Mouse (Mus musculus): Measurements from ENCODE around the gene Clec4a4.
"Not testable (repeated sequence)": the region's sequence is repeated elsewhere in the genome, so short reads cannot be mapped to it uniquely, and the experiment has no call there.

Gene Clec4a4

DNA sequence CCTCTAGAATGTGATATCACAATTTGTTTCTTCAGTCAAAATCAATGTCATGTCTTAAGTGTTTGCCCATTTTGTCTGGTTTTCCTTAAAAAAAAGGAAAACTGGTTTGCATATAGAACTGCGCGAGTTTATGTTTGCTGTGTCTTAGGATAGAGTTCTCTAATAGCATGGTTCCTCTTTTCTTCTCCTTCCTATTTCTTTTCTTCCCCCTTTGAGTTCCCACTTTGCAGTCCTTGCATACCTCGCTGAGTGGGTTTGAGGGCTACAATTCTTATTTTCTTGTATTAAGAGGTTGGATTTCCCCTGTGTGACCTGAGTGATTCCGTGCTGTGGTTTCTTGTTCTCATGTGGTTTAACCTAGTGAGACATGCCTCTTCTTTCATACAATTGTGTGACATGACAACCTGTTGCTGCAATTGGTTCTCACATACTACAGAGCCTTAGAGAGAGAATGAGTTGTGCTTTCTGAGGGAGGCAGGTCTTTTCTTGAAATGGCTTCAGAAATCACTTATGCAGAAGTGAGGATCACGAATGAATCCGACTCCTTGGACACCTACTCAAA, at the start of gene Clec4a4:
Gene Clec4a4 (plus strand): TSS at position 492 of the 562 bp plus-strand sequence.
- DNase-seq (ENCODE audit: low spot score), result no peak

DNA sequence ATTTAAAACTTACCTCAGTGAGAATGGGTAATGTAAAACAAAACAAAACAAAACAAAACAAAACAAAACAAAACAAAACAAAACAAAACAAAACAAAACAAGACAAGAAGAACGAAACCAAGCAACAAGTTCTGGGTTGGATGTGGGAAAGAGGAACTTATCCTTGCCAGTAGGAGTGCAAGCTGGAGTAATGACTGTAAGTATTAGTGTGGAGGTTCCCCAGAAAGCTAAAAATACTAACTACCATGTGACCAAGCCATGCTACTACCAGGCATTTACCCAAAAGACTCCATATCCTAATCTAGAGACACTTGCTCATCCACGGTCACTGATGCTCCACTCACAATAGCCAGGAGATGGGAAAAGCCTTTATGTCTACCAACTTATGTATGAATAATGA, 43.4 kb upstream of the Clec4a4 start:
- DNase-seq (ENCODE audit: low spot score), result no peak

DNA sequence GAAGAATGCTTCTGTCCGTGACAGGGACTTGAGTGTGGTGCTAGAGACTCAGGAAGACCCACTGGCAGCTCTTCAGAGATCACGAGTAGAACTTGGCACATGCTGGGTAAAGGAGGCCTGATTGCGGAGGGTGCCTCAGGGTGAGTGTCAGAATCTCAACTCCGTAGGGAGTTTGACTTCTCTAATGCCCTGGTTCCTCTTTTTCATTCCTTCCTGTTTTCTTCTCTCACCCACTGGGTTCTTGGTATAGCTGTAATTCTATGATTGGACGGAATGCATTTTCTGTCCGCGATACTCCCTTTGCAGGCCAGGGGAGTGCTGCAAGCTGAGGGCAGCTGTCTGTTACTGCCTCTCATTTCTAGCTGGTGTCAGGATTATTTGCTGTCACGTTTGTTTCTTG, 37.8 kb upstream of the Clec4a4 start, which contains the start of gene Clec4a3:
Gene Clec4a3 (plus strand): TSS at position 115 of the 400 bp plus-strand sequence.
- no peak for DNase-seq (ENCODE audit: low spot score)

DNA sequence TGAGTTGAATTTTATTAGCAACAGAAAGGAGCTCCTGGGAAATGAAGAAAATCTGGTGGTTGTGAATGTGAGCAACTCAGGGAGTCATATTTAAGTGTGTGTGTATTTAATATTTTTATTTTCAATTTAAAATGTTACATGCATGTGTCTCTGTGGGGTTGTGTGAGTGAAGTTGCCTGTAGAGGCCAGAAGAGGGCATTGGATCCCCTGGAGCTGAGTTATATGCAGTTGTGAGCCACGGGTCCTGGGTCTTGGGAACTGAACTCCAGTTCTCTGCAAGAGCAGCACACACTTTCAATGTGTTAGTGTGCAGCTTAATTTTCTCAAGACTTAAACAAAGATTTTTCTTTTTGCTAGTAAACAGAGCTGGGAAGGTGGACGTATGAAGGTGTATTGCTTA, 25.6 kb upstream of the Clec4a4 start:
- DNase-seq (ENCODE audit: low spot score), result no peak

DNA sequence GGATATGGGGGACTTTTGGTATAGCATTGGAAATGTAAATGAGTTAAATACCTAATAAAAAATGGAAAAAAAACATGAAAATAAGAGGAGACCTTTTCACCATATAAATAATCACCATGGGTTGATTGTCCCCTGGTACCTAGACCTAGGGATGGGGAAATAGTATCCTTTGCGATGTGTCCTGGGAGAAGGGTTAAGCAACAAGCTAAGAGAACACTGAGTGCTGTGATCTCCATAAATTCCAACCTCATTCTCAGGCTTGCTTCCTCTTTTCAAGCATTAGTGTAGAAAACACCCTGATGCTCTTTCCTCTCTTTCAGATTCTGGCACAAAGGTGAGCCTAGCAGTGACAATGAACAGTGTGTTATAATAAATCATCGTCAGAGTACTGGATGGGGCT, 21.1 kb upstream of the Clec4a4 start:
- DNase-seq (ENCODE audit: low spot score), result no peak

DNA sequence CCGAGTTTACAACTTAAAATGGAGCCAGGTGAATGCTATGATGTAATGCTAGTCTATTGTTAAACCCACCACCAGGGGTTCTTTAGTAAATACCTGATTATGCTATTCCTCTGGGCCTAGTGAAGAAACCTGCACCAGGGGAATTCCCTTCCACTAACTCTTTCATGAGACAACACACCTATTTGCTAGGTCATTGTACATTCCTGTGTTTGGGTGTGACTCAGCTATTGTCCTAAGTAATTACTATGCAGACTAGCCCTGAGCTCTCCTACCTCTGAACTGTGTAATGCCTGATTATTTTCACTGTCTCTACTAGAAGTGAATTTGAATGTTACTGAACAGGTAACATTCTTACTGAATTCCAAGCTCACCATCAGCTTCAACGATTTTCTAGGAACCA, 14.5 kb downstream of the Clec4a4 start:
- not testable (repeated sequence) for DNase-seq (ENCODE audit: low spot score)

DNA sequence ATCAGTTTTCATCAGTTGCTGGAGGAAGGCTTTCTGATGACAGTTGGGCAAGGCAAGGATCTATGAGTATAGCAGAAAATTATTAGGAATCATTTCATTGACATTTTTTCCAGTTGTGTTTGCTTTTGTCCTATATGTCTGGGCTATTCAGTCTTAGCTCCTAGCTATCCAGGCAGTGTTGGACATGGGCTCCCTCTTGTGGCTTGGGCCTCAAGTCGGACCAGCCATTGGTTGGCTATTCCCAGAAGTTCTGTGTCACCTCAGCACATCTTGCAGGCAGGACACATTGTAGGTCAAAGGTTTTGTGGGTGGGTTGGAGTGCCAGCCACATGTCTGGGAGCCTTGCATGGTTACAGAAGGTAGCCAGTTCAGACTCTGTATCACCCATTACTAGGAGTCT, 15.4 kb downstream of the Clec4a4 start:
- DNase-seq (ENCODE audit: low spot score), result no peak

DNA sequence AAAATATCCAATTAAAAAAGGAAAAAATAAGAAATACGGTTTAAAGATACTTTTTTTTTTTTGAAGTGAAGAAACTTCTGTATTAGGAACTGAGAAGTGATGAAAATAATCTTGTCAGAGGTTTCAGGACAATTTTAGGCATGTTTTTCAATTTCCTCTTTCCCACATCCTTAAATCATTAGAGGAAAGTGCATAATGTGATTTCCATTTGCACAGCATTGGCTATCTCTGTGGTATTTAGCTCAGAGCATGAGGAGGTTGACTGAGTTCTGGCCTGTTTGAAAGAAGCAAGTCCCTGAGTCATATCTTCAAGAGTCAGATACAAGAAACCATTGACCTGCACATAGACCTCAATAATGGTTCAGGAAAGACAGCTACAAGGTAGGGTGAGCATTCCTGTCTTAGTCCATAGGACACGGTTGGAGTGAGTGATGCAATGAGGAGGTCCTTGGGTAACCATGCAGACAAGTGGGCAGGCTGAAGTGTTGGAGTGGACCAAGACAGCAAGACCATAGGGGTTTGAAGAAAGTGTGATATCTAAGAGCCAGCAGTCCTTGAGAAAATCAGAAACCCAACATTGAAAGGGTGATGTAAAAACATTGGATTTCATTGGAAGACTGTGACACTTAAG, 59.7 kb downstream of the Clec4a4 start, which contains the start of gene Clec4b1:
Gene Clec4b1 (plus strand): TSS at position 221 of the 631 bp plus-strand sequence.
- no peak for DNase-seq (ENCODE audit: low spot score)
